Mouse (Mus musculus) cortical plate, adult 2 months (tissue): Measurements from ENCODE around the gene Fam117b. TPM values are rescaled to one million over a fixed set of nuclear protein-coding genes. Genes with fewer than 3 reads are reported as not detected.

Source experiments
- H3K27ac ChIP-seq: fragments of 200-500 bp; 2 replicates; pipeline ENCODE4 v1.5.1; 2012; ENCODE audit warnings: low read length, control low read depth, inconsistent platforms; ENCODE audit not compliant: insufficient read depth
- H3K4me1 ChIP-seq: fragments of 200-500 bp; 2 replicates; pipeline ENCODE4 v1.6.1; 2011; ENCODE audit warnings: low read length; ENCODE audit not compliant: control insufficient read depth, insufficient read depth
- H3K4me3 ChIP-seq: fragments of 200-500 bp; 2 replicates; pipeline ENCODE4 v1.5.1; 2011; ENCODE audit warnings: mild to moderate bottlenecking, low read length, control low read depth; ENCODE audit not compliant: insufficient read depth
- CTCF ChIP-seq: fragments of 200-500 bp; IDR thresholded peaks from 2 replicates; pipeline ENCODE4 v1.5.1; 2011; ENCODE audit warnings: mild to moderate bottlenecking, control low read depth, low read length; ENCODE audit not compliant: insufficient read depth; ENCODE audit errors: extremely low read depth
- POLR2A ChIP-seq: fragments of 200-500 bp; IDR thresholded peaks from 2 replicates; pipeline ENCODE4 v1.6.1; 2011; ENCODE audit warnings: mild to moderate bottlenecking, low read length, control low read depth; ENCODE audit not compliant: insufficient read depth; ENCODE audit errors: extremely low read depth
- polyA plus RNA-seq: library from polyadenylated mRNA; depleted of rRNA; stranded (reverse); fragments of >200 nt; gene quantifications from 2 replicates; pipeline ENCODE4 v1.2.3, GENCODE M21; 2012

The Fam117b gene
- polyA plus RNA-seq, 1 experiment, result 26.2 TPM

- TF ChIP-seq POLR2A (no peak), CTCF (no peak)
- no peak overlapping the region for H3K4me3 ChIP-seq
- H3K4me1 ChIP-seq, result peaks cover 4% of the 10 kb centered on the region; the same call in 1 of the 2 replicates
- no peak overlapping the region for H3K27ac ChIP-seq
Observed at GRCm38 (mm10) chr1:59924411-59924810, 11.6 kb downstream of the Fam117b start.

- TF ChIP-seq CTCF (no peak), POLR2A (no peak)
- Histone ChIP-seq H3K4me3 (no peak overlapping the region), H3K27ac (no peak overlapping the region), H3K4me1 (peaks cover 4% of the 10 kb centered on the region; the same call in 1 of the 2 replicates)
Observed at GRCm38 (mm10) chr1:59926021-59926672, 13.3 kb downstream of the Fam117b start.

- Histone ChIP-seq H3K4me3 (no peak overlapping the region), H3K27ac (no peak overlapping the region), H3K4me1 (peaks cover 4% of the 10 kb centered on the region; the same call in 1 of the 2 replicates)
- TF ChIP-seq CTCF, result no peak
- no peak for TF ChIP-seq POLR2A
Observed at GRCm38 (mm10) chr1:59927131-59927680, 14.4 kb downstream of the Fam117b start.

- H3K4me1 ChIP-seq, result peaks cover 4% of the 10 kb centered on the region; the same call in 1 of the 2 replicates
- TF ChIP-seq POLR2A (no peak), CTCF (no peak)
- no peak overlapping the region for H3K4me3 ChIP-seq
- no peak overlapping the region for H3K27ac ChIP-seq
Observed at GRCm38 (mm10) chr1:59930926-59931325, 18.1 kb downstream of the Fam117b start.

- Histone ChIP-seq H3K4me3 (no peak overlapping the region), H3K4me1 (no peaks in the 10 kb centered on the region; the same call in 1 of the 2 replicates), H3K27ac (no peak overlapping the region)
- TF ChIP-seq POLR2A (no peak), CTCF (no peak)
Observed at GRCm38 (mm10) chr1:59932991-59933390, 20.2 kb downstream of the Fam117b start.

- Histone ChIP-seq H3K27ac (no peak overlapping the region), H3K4me3 (no peak overlapping the region), H3K4me1 (peaks cover 10% of the 10 kb centered on the region)
- no peak for TF ChIP-seq POLR2A
- TF ChIP-seq CTCF, result no peak
Observed at GRCm38 (mm10) chr1:59941063-59941462, 28.3 kb downstream of the Fam117b start.

GRCm38 (mm10) chr1:59942057-59942790, 29.4 kb downstream of the Fam117b start:
- no peak overlapping the region for H3K4me3 ChIP-seq
- peaks cover 10% of the 10 kb centered on the region for H3K4me1 ChIP-seq
- no peak overlapping the region for H3K27ac ChIP-seq
- no peak for TF ChIP-seq POLR2A
- TF ChIP-seq CTCF, result no peak

- TF ChIP-seq POLR2A (no peak), CTCF (no peak)
- peaks cover 10% of the 10 kb centered on the region for H3K4me1 ChIP-seq
- H3K27ac ChIP-seq, result peak overlapping the region; percentile 9; the same call in 1 of the 2 replicates
- H3K4me3 ChIP-seq, result no peak overlapping the region
Observed at GRCm38 (mm10) chr1:59943825-59944224, 31.0 kb downstream of the Fam117b start.

GRCm38 (mm10) chr1:59945969-59946368, 33.2 kb downstream of the Fam117b start:
- H3K27ac ChIP-seq, result no peak overlapping the region
- TF ChIP-seq CTCF (no peak), POLR2A (no peak)
- no peak overlapping the region for H3K4me3 ChIP-seq
- H3K4me1 ChIP-seq, result peaks cover 8% of the 10 kb centered on the region

- no peak for TF ChIP-seq CTCF
- no peak for TF ChIP-seq POLR2A
- H3K27ac ChIP-seq, result no peak overlapping the region
Observed at GRCm38 (mm10) chr1:59947509-59947908, 34.7 kb downstream of the Fam117b start.

More at GRCm38 (mm10) chr1:59947509-59947908, 34.7 kb downstream of the Fam117b start:
- Histone ChIP-seq H3K4me1 (peaks cover 5% of the 10 kb centered on the region; the same call in 1 of the 2 replicates), H3K4me3 (no peak overlapping the region)
